Mouse (Mus musculus): ENCODE measurements around the gene Srrm3. TPM values are rescaled to one million over a fixed set of nuclear protein-coding genes. Genes with fewer than 3 reads are reported as not detected.

The Srrm3 gene
- polyA plus RNA-seq, 1 experiment from 2014 or later = 0.19 TPM

DNA sequence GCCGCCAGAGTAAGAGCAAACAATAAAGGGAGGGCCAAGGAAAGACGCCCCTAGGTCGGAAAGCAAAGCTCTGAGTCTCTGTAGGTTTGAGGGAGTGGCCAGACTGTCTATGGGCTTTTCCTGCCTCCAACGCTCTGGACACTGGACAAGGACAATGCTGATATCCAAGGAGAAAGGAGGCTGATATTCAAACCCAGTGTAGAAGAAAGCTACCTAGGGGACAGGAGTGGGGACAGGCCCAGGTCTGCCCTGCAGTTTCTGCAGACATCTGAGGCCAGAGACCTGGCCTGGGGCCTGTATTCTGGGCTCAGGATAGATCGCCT, 11.9 kb upstream of the Srrm3 start:
- no peaks in the 10 kb centered on the region for H3K9me3 ChIP-seq
- ATAC-seq (ENCODE audit: low FRiP score, low read depth) = no peak
- H3K4me1 ChIP-seq = peaks cover 5% of the 10 kb centered on the region; the same call in 1 of the 2 replicates
- peak overlapping the region; percentile 56 for H3K4me2 ChIP-seq (replicated peaks)
- 9% methylated on average over 5 of the region's 5 CpGs for WGBS
- H3K36me3 ChIP-seq = peaks cover 25% of the 10 kb centered on the region
- H3K27me3 ChIP-seq = no peaks in the 10 kb centered on the region
- H3K4me3 ChIP-seq = peak overlapping the region; percentile 28
- peak overlapping the region; percentile 55 for H3K9ac ChIP-seq
- no peak overlapping the region for H3K27ac ChIP-seq

DNA sequence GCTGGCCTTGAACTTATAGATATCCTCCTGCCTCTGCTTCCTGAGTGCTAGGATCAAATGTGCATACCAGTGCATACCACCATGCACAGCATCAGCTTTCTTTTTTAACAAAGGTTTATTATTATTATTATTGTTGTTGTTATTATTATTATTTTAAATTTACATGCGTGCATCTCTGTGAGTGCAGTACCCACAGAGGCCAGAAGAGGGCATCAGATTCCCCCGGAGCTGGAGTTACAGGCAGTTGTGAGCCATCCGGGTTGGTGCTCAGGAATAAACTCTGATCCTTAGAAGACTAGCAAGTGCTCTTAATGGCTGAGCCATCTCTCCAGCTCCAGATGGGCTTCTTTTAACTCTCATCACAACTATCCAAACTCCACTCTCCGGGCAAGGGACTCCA, 6.9 kb upstream of the Srrm3 start:
- no peak overlapping the region for H3K4me2 ChIP-seq (replicated peaks)
- H3K4me1 ChIP-seq = peaks cover 13% of the 10 kb centered on the region
- no peaks in the 10 kb centered on the region for H3K36me3 ChIP-seq
- no peak for ATAC-seq (ENCODE audit: low FRiP score, low read depth)
- no peak overlapping the region for H3K27ac ChIP-seq
- WGBS = 38% methylated on average over 4 of the region's 4 CpGs
- peaks cover 6% of the 10 kb centered on the region; the same call in 1 of the 2 replicates for H3K9me3 ChIP-seq
- 0 out of 2 replicates have a peak, but pooled peaks cover 8% of the 10 kb centered on the region for H3K27me3 ChIP-seq
- H3K9ac ChIP-seq = no peak overlapping the region
- no peak overlapping the region for H3K4me3 ChIP-seq

DNA sequence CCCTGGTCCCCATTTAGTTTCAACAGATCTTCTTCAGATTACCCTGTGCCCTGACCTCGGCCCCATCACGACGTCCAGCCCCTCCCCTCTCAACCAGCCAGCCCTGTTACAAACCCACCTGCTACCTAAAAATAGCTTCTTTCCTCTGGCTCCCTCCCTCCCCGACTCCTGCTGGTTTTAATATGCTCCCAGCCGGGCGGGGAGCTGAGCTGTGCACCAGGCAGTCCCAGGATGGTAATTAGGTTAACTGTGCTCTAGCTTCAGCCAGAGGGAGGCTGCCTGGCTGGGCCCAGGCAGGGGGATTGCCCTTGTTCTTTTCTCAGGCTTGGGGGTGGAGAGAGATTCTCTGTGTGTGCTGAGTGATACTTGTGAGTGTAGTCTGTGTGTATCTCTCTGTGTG, 5.8 kb upstream of the Srrm3 start:
- peaks cover 13% of the 10 kb centered on the region for H3K4me1 ChIP-seq
- peaks cover 6% of the 10 kb centered on the region; the same call in 1 of the 2 replicates for H3K9me3 ChIP-seq
- H3K4me3 ChIP-seq = no peak overlapping the region
- H3K9ac ChIP-seq = peak overlapping the region; percentile 48; the same call in 1 of the 2 replicates
- H3K27ac ChIP-seq = no peak overlapping the region
- 0 out of 2 replicates have a peak overlapping the region, but pooled peaks have one; percentile 9 for H3K4me2 ChIP-seq (replicated peaks)
- ATAC-seq (ENCODE audit: low FRiP score, low read depth) = peak; percentile 73
- WGBS = under 1% methylated on average over 6 of the region's 6 CpGs
- 0 out of 2 replicates have a peak, but pooled peaks cover 8% of the 10 kb centered on the region for H3K27me3 ChIP-seq
- no peaks in the 10 kb centered on the region for H3K36me3 ChIP-seq

DNA sequence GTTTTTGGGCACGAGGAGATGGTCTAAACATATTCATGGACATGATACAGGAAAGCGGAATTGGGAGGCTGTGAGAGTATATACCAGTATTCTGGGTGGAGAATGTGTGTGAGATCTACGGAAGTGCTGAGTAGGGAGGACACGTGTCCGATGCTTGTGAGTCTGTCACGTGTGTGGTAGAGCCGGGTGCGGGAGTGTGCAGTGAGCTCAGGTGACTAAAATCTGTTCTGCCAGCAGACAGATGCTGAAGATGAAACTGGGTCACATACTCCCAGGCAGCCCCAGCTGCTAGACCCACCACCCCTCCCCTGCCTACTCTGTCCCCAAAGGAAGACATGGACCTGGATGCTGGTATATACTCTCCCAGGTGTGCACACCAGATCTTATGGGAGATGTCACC, 4.0 kb upstream of the Srrm3 start:
- H3K9ac ChIP-seq = no peak overlapping the region
- peaks cover 15% of the 10 kb centered on the region for H3K4me1 ChIP-seq
- H3K4me3 ChIP-seq = no peak overlapping the region
- no peak overlapping the region for H3K4me2 ChIP-seq (replicated peaks)
- H3K9me3 ChIP-seq = peaks cover 6% of the 10 kb centered on the region; the same call in 1 of the 2 replicates
- no peak overlapping the region for H3K27ac ChIP-seq
- 0 out of 2 replicates have a peak, but pooled peaks cover 8% of the 10 kb centered on the region for H3K27me3 ChIP-seq
- no peaks in the 10 kb centered on the region for H3K36me3 ChIP-seq
- no peak for ATAC-seq (ENCODE audit: low FRiP score, low read depth)
- WGBS = 93% methylated on average over 8 of the region's 8 CpGs

DNA sequence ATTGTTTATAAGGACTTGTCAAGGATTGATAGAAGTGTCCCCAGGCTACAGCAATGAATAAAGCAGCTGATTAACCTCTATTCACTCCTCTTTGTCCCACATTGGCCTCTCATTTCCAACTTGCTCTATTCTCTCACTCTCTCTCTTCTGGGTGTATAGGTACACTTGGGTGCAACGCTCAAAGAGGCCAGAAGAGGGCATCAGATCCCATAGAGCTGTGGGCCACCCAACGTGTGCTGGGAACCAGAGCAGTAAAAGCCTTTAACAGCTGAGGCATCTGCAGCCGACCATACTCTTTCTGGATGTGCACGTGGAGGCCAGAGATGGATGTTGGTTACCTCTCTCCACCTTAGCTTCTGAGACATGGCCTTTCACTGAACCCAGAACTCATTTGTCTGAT, 3.6 kb upstream of the Srrm3 start:
- no peak for ATAC-seq (ENCODE audit: low FRiP score, low read depth)
- Histone ChIP-seq H3K9me3 (peaks cover 6% of the 10 kb centered on the region; the same call in 1 of the 2 replicates), H3K4me1 (peaks cover 15% of the 10 kb centered on the region), H3K4me3 (no peak overlapping the region), H3K27me3 (0 out of 2 replicates have a peak, but pooled peaks cover 8% of the 10 kb centered on the region), H3K36me3 (no peaks in the 10 kb centered on the region), H3K4me2 (replicated peaks) (no peak overlapping the region), H3K27ac (no peak overlapping the region), H3K9ac (no peak overlapping the region)
- WGBS = 60% methylated on average over 4 of the region's 4 CpGs

DNA sequence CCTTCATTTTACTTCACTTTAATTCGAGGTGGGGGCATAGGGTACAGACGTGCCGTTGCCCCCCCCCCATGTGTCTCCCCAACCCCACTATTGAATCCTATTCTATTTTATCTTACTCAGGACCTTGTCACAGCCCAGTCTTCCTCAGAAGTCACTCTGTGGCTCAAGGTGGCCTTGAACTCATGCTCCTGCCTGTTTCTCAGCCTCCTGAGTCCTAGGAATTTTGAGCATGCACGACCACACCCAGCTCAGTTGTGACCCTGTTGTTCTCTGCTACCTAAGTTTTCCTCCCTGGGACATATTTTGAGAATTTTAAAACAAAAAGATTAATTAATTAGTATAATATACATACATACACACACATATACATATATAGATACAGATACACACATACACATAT, 3.0 kb upstream of the Srrm3 start:
- Histone ChIP-seq H3K4me3 (no peak overlapping the region), H3K9ac (no peak overlapping the region), H3K4me2 (replicated peaks) (no peak overlapping the region), H3K27me3 (0 out of 2 replicates have a peak, but pooled peaks cover 8% of the 10 kb centered on the region), H3K9me3 (peaks cover 6% of the 10 kb centered on the region; the same call in 1 of the 2 replicates), H3K27ac (no peak overlapping the region), H3K4me1 (peaks cover 15% of the 10 kb centered on the region), H3K36me3 (no peaks in the 10 kb centered on the region)
- no peak for ATAC-seq (ENCODE audit: low FRiP score, low read depth)
- WGBS = 74% methylated on average over 4 of the region's 4 CpGs

DNA sequence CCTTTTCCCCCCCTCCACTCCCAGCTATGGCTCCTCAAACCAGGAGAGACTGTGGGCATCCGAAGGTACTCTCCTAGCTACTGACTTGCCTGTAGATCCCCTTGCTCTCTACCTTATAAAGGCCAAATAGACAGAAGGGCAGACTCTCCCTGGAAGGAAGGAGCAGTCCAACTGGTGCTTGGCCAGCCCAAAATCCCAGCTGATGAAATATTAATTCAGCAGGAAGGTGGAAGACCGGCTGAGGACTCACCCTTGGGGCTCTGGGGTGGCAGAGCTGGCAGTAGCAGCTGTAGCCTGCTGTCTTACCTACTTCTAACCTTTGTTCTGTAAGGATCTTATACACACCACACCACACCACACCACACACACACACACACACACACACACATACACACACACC, 2.0 kb upstream of the Srrm3 start:
- no peak for ATAC-seq (ENCODE audit: low FRiP score, low read depth)
- no peak overlapping the region for H3K27ac ChIP-seq
- no peak overlapping the region for H3K4me2 ChIP-seq (replicated peaks)
- peaks cover 6% of the 10 kb centered on the region; the same call in 1 of the 2 replicates for H3K9me3 ChIP-seq
- peaks cover 15% of the 10 kb centered on the region for H3K4me1 ChIP-seq
- H3K9ac ChIP-seq = no peak overlapping the region
- no peaks in the 10 kb centered on the region for H3K36me3 ChIP-seq
- 68% methylated on average over 2 of the region's 2 CpGs for WGBS
- H3K27me3 ChIP-seq = 0 out of 2 replicates have a peak, but pooled peaks cover 8% of the 10 kb centered on the region
- H3K4me3 ChIP-seq = no peak overlapping the region

DNA sequence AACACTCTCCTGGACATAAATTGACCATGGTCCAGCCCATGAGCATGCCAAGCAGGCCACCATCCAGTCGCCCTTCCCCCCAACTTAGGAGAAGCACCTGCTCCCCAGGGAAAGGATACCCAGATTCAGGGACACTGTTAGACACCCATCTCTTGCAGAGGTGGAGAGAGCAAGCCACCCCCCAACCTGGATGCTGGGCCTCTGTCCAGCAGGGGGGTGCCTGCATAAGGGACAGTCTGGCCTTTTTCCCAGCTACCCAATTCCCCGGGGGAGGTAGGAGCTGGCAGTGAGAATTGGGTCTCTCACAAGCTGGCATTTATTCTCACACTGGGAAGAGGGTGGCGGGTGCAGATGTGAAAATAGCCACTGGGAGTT, 560 bp downstream of the Srrm3 start:
- Histone ChIP-seq H3K4me2 (replicated peaks) (no peak overlapping the region), H3K36me3 (no peaks in the 10 kb centered on the region), H3K4me3 (no peak overlapping the region), H3K4me1 (peaks cover 3% of the 10 kb centered on the region; the same call in 1 of the 2 replicates), H3K9ac (no peak overlapping the region), H3K27ac (no peak overlapping the region), H3K27me3 (0 out of 2 replicates have a peak, but pooled peaks cover 8% of the 10 kb centered on the region), H3K9me3 (peaks cover 6% of the 10 kb centered on the region; the same call in 1 of the 2 replicates)
- 53% methylated on average over 3 of the region's 3 CpGs for WGBS
- ATAC-seq (ENCODE audit: low FRiP score, low read depth) = no peak

DNA sequence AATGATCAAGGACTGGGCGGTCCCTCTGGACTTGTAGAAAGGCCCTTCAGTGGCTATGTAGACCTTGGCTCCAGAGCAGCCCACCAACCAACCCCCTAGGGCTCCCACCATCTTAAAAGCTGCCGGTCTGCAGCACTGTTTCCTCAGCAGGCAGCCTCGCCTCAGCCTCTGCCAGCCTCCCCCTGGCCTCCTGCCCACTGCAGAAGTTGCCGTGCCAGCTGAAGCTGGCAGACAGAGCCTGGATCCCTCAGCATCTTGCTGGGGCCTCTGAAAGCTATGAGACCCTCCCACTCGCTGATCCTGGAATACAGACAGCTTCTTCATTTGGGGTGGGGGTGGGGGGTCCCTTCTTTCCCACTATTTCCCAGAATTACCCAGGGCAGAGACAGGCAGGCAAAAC, 6.3 kb downstream of the Srrm3 start:
- Histone ChIP-seq H3K27me3 (peaks cover 7% of the 10 kb centered on the region), H3K4me3 (no peak overlapping the region), H3K27ac (no peak overlapping the region), H3K4me2 (replicated peaks) (no peak overlapping the region), H3K9ac (no peak overlapping the region), H3K36me3 (no peaks in the 10 kb centered on the region), H3K4me1 (no peaks in the 10 kb centered on the region), H3K9me3 (no peaks in the 10 kb centered on the region)
- 65% methylated on average over 5 of the region's 5 CpGs for WGBS
- ATAC-seq (ENCODE audit: low FRiP score, low read depth) = no peak

DNA sequence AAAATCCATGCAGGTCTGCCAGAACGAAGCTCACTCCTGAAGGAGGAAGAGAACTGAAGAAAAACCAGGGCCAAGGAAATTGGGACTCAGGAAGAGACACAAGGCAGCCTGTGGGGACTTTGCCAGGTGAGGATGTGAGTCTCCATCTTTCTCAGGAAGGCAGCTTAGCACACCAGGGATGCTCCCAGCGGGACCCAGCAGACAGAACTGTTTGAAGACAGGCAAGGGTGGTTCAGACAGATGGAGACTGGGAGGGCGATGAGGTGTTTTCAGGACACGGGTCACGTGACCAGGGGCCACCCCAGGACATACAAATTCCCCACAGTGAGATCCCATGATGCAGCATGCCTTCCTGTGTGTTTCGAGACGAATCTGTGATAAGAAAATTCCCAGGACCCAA, 11.8 kb downstream of the Srrm3 start:
- peaks cover 23% of the 10 kb centered on the region for H3K27me3 ChIP-seq
- H3K4me2 ChIP-seq (replicated peaks) = no peak overlapping the region
- H3K27ac ChIP-seq = no peak overlapping the region
- no peak for ATAC-seq (ENCODE audit: low FRiP score, low read depth)
- no peaks in the 10 kb centered on the region for H3K9me3 ChIP-seq
- peaks cover 5% of the 10 kb centered on the region; the same call in 1 of the 2 replicates for H3K4me1 ChIP-seq
- no peak overlapping the region for H3K9ac ChIP-seq
- no peak overlapping the region for H3K4me3 ChIP-seq
- 39% methylated on average over 7 of the region's 7 CpGs for whole genome bisulfite sequencing
- H3K36me3 ChIP-seq = no peaks in the 10 kb centered on the region

DNA sequence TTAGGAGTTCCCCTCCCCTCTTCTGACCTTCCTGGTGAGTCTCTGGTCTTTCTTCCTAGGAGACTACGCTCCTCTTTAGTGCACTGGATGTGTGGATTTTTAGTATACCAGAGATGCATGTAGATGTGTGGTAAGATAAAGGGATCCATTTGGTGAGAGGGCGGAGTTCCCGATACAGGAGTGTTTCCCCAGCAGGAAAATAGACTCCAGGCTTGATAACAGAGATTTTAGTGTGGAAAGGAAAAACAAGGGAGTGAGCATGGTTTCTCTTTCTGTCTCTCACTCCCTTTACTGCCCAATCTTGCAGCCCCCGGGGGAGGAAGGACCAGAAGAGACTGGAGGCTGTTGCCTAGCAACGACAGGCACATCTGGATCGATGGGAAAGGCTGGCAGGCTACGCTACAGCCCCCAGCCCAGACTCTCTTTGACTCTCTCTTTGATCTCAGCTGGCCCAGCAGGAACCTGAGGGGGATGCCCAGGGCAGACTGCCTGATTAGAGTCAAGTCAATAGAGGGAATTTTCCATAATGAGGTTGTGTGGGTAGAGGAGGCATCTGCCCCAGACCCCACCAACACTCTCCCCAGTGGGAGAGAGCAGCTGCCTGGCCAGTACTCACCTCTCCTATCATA, 15.7 kb downstream of the Srrm3 start:
- peaks cover 10% of the 10 kb centered on the region; the same call in 1 of the 2 replicates for H3K4me1 ChIP-seq
- no peak overlapping the region for H3K4me2 ChIP-seq (replicated peaks)
- no peak for ATAC-seq (ENCODE audit: low FRiP score, low read depth)
- H3K4me3 ChIP-seq = no peak overlapping the region
- 15% methylated on average over 7 of the region's 7 CpGs for WGBS
- H3K36me3 ChIP-seq = no peaks in the 10 kb centered on the region
- H3K27me3 ChIP-seq = peaks cover 20% of the 10 kb centered on the region
- no peaks in the 10 kb centered on the region for H3K9me3 ChIP-seq
- H3K9ac ChIP-seq = no peak overlapping the region
- no peak overlapping the region for H3K27ac ChIP-seq

DNA sequence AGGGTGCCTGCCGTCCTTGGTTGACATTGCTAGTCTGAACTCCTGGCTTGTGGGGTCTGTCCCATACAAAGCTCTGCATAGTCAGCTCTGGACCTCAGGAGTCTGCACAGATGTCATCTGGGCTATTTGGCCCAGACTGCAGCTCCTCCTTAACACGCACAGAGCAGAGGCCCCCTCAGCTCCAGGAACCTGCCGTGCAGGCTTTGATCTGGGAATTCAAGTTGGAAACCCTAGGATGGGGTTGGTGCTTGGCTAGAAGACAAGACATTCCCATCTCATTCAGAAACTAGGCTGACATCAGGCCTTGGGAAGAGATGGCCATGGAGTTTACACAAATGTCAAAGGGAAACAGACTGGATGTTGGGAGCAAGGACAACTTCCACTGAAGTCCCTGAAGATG, 17.8 kb downstream of the Srrm3 start:
- Histone ChIP-seq H3K27ac (no peak overlapping the region), H3K36me3 (no peaks in the 10 kb centered on the region), H3K4me3 (no peak overlapping the region), H3K4me2 (replicated peaks) (no peak overlapping the region), H3K27me3 (peaks cover 6% of the 10 kb centered on the region), H3K9me3 (no peaks in the 10 kb centered on the region), H3K9ac (no peak overlapping the region), H3K4me1 (peaks cover 10% of the 10 kb centered on the region; the same call in 1 of the 2 replicates)
- WGBS = 42% methylated on average over 3 of the region's 3 CpGs
- ATAC-seq (ENCODE audit: low FRiP score, low read depth) = no peak

DNA sequence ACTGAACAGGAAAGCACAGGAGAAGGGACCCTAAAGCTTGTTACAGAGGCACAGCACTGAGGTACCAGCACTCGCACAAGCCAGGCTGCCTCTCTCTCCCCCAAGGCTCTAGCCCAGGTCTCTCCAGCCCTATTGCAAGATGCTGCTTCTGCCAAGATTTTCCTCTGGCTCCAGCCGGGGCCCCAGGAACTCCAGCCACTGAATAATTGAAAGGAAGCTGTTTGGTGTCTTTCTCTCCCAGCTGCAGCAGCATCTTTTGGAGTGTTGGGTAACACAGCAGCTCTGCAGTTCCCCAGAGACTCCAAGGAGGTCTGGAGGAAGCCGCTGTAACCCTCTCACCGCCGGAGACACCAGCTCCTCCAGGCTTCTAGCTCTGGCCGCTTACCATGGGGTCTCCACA, 19.5 kb downstream of the Srrm3 start:
- no peak overlapping the region for H3K4me2 ChIP-seq (replicated peaks)
- no peak for ATAC-seq (ENCODE audit: low FRiP score, low read depth)
- no peaks in the 10 kb centered on the region for H3K9me3 ChIP-seq
- no peak overlapping the region for H3K9ac ChIP-seq
- peaks cover 10% of the 10 kb centered on the region; the same call in 1 of the 2 replicates for H3K4me1 ChIP-seq
- no peaks in the 10 kb centered on the region for H3K36me3 ChIP-seq
- no peaks in the 10 kb centered on the region for H3K27me3 ChIP-seq
- no peak overlapping the region for H3K4me3 ChIP-seq
- H3K27ac ChIP-seq = no peak overlapping the region
- WGBS = 39% methylated on average over 6 of the region's 6 CpGs
